Mouse (Mus musculus): ENCODE measurements at regions not wholly inside any gene's neighbourhood (a gene's known extent, or its start where the extent isn't known, plus 50 kb on each side); places are given as distances from the start of the nearest gene placed in this dataset.

GRCm38 (mm10) chr10:124090547-124090946 is 826.8 kb downstream of the Fam19a2 start:
- TF ChIP-seq HCFC1 (IDR thresholded peaks at IDR 0.05; ENCODE audit: borderline replicate concordance, insufficient read depth, low read length): no peak
- TF ChIP-seq ZNF384 (IDR thresholded peaks at IDR 0.05; ENCODE audit: low read depth, low read length): no peak
- TF ChIP-seq MAFK (IDR thresholded peaks at IDR 0.05; ENCODE audit: insufficient read depth, low read depth, low read length): no peak
- no peak for TF ChIP-seq ZC3H11A (IDR thresholded peaks at IDR 0.05; ENCODE audit: borderline replicate concordance, low read depth, low read length)
- TF ChIP-seq CHD2 (IDR thresholded peaks at IDR 0.05; ENCODE audit: low read depth, low read length): no peak
- no peak for DNase-seq (ENCODE audit: low read depth, low spot score)
- in situ Hi-C loops (cut with MboI; ENCODE audit: low sequenced_read_pairs in 2 of 2, unreplicated experiment in 2 of 2): no loop called here
- H3K9me3 ChIP-seq (ENCODE audit: control insufficient read depth, insufficient read depth, low read depth, low read length): no peaks in the 10 kb centered on the region
- H3K27ac ChIP-seq (ENCODE audit: insufficient read depth, low read depth, low read length, poor library complexity, severe bottlenecking): no peak overlapping the region
- no peak overlapping the region for H3K4me3 ChIP-seq (ENCODE audit: insufficient read depth in 1 of 2, low read depth in 1 of 2, low read length in 2 of 2, poor library complexity in 1 of 2, severe bottlenecking in 1 of 2)
- H3K36me3 ChIP-seq (ENCODE audit: control insufficient read depth, insufficient read depth, low read length, poor library complexity, severe bottlenecking): no peaks in the 10 kb centered on the region
- H3K9ac ChIP-seq (ENCODE audit: insufficient read depth, low read depth, low read length, poor library complexity, severe bottlenecking): no peak overlapping the region
- no peaks in the 10 kb centered on the region for H3K4me1 ChIP-seq (ENCODE audit: control insufficient read depth in 2 of 2, insufficient read depth in 2 of 2, low read length in 2 of 2, poor library complexity in 1 of 2)

GRCm38 (mm10) chr10:124091364-124091763 is 827.6 kb downstream of the Fam19a2 start:
- Histone ChIP-seq H3K9ac (ENCODE audit: insufficient read depth, low read depth, low read length, poor library complexity, severe bottlenecking) (no peak overlapping the region), H3K27ac (ENCODE audit: insufficient read depth, low read depth, low read length, poor library complexity, severe bottlenecking) (no peak overlapping the region), H3K4me1 (ENCODE audit: control insufficient read depth in 2 of 2, insufficient read depth in 2 of 2, low read length in 2 of 2, poor library complexity in 1 of 2) (no peaks in the 10 kb centered on the region), H3K36me3 (ENCODE audit: control insufficient read depth, insufficient read depth, low read length, poor library complexity, severe bottlenecking) (no peaks in the 10 kb centered on the region), H3K4me3 (ENCODE audit: insufficient read depth in 1 of 2, low read depth in 1 of 2, low read length in 2 of 2, poor library complexity in 1 of 2, severe bottlenecking in 1 of 2) (no peak overlapping the region), H3K9me3 (ENCODE audit: control insufficient read depth, insufficient read depth, low read depth, low read length) (no peaks in the 10 kb centered on the region)
- DNase-seq (ENCODE audit: low read depth, low spot score): no peak
- TF ChIP-seq CHD2 (IDR thresholded peaks at IDR 0.05; ENCODE audit: low read depth, low read length) (no peak), HCFC1 (IDR thresholded peaks at IDR 0.05; ENCODE audit: borderline replicate concordance, insufficient read depth, low read length) (no peak), ZC3H11A (IDR thresholded peaks at IDR 0.05; ENCODE audit: borderline replicate concordance, low read depth, low read length) (no peak), ZNF384 (IDR thresholded peaks at IDR 0.05; ENCODE audit: low read depth, low read length) (no peak), MAFK (IDR thresholded peaks at IDR 0.05; ENCODE audit: insufficient read depth, low read depth, low read length) (no peak)
- in situ Hi-C loops (cut with MboI; ENCODE audit: low sequenced_read_pairs in 2 of 2, unreplicated experiment in 2 of 2): no loop called here

GRCm38 (mm10) chr10:124119585-124119984 is 855.8 kb downstream of the Fam19a2 start:
- Histone ChIP-seq H3K36me3 (ENCODE audit: control insufficient read depth, insufficient read depth, low read length, poor library complexity, severe bottlenecking) (no peaks in the 10 kb centered on the region), H3K27ac (ENCODE audit: insufficient read depth, low read depth, low read length, poor library complexity, severe bottlenecking) (no peak overlapping the region), H3K4me1 (ENCODE audit: control insufficient read depth in 2 of 2, insufficient read depth in 2 of 2, low read length in 2 of 2, poor library complexity in 1 of 2) (no peaks in the 10 kb centered on the region), H3K4me3 (ENCODE audit: insufficient read depth in 1 of 2, low read depth in 1 of 2, low read length in 2 of 2, poor library complexity in 1 of 2, severe bottlenecking in 1 of 2) (no peak overlapping the region), H3K9ac (ENCODE audit: insufficient read depth, low read depth, low read length, poor library complexity, severe bottlenecking) (no peak overlapping the region), H3K9me3 (ENCODE audit: control insufficient read depth, insufficient read depth, low read depth, low read length) (no peaks in the 10 kb centered on the region)
- no peak for DNase-seq (ENCODE audit: low read depth, low spot score)
- no peak for TF ChIP-seq ZNF384 (IDR thresholded peaks at IDR 0.05; ENCODE audit: low read depth, low read length)
- TF ChIP-seq HCFC1 (IDR thresholded peaks at IDR 0.05; ENCODE audit: borderline replicate concordance, insufficient read depth, low read length): no peak
- no peak for TF ChIP-seq MAFK (IDR thresholded peaks at IDR 0.05; ENCODE audit: insufficient read depth, low read depth, low read length)
- TF ChIP-seq ZC3H11A (IDR thresholded peaks at IDR 0.05; ENCODE audit: borderline replicate concordance, low read depth, low read length): no peak
- TF ChIP-seq CHD2 (IDR thresholded peaks at IDR 0.05; ENCODE audit: low read depth, low read length): no peak
- in situ Hi-C loops (cut with MboI; ENCODE audit: low sequenced_read_pairs in 2 of 2, unreplicated experiment in 2 of 2): no loop called here

GRCm38 (mm10) chr10:124138456-124138855 is 874.7 kb downstream of the Fam19a2 start:
- H3K4me1 ChIP-seq (ENCODE audit: control insufficient read depth in 2 of 2, insufficient read depth in 2 of 2, low read length in 2 of 2, poor library complexity in 1 of 2): no peaks in the 10 kb centered on the region
- no peak overlapping the region for H3K4me3 ChIP-seq (ENCODE audit: insufficient read depth in 1 of 2, low read depth in 1 of 2, low read length in 2 of 2, poor library complexity in 1 of 2, severe bottlenecking in 1 of 2)
- in situ Hi-C loops (cut with MboI; ENCODE audit: low sequenced_read_pairs in 2 of 2, unreplicated experiment in 2 of 2): no loop called here
- no peak overlapping the region for H3K27ac ChIP-seq (ENCODE audit: insufficient read depth, low read depth, low read length, poor library complexity, severe bottlenecking)
- no peak for TF ChIP-seq HCFC1 (IDR thresholded peaks at IDR 0.05; ENCODE audit: borderline replicate concordance, insufficient read depth, low read length)
- no peak for TF ChIP-seq CHD2 (IDR thresholded peaks at IDR 0.05; ENCODE audit: low read depth, low read length)
- no peak for TF ChIP-seq ZC3H11A (IDR thresholded peaks at IDR 0.05; ENCODE audit: borderline replicate concordance, low read depth, low read length)
- no peak for TF ChIP-seq MAFK (IDR thresholded peaks at IDR 0.05; ENCODE audit: insufficient read depth, low read depth, low read length)
- no peak overlapping the region for H3K9ac ChIP-seq (ENCODE audit: insufficient read depth, low read depth, low read length, poor library complexity, severe bottlenecking)
- H3K36me3 ChIP-seq (ENCODE audit: control insufficient read depth, insufficient read depth, low read length, poor library complexity, severe bottlenecking): no peaks in the 10 kb centered on the region
- no peak for DNase-seq (ENCODE audit: low read depth, low spot score)
- no peaks in the 10 kb centered on the region for H3K9me3 ChIP-seq (ENCODE audit: control insufficient read depth, insufficient read depth, low read depth, low read length)

GRCm38 (mm10) chr10:124142336-124142735 is 878.5 kb downstream of the Fam19a2 start:
- Histone ChIP-seq H3K9ac (ENCODE audit: insufficient read depth, low read depth, low read length, poor library complexity, severe bottlenecking) (no peak overlapping the region), H3K4me1 (ENCODE audit: control insufficient read depth in 2 of 2, insufficient read depth in 2 of 2, low read length in 2 of 2, poor library complexity in 1 of 2) (no peaks in the 10 kb centered on the region), H3K36me3 (ENCODE audit: control insufficient read depth, insufficient read depth, low read length, poor library complexity, severe bottlenecking) (no peaks in the 10 kb centered on the region), H3K9me3 (ENCODE audit: control insufficient read depth, insufficient read depth, low read depth, low read length) (no peaks in the 10 kb centered on the region), H3K27ac (ENCODE audit: insufficient read depth, low read depth, low read length, poor library complexity, severe bottlenecking) (no peak overlapping the region), H3K4me3 (ENCODE audit: insufficient read depth in 1 of 2, low read depth in 1 of 2, low read length in 2 of 2, poor library complexity in 1 of 2, severe bottlenecking in 1 of 2) (no peak overlapping the region)
- no peak for DNase-seq (ENCODE audit: low read depth, low spot score)
- in situ Hi-C loops (cut with MboI; ENCODE audit: low sequenced_read_pairs in 2 of 2, unreplicated experiment in 2 of 2): no loop called here
- TF ChIP-seq CHD2 (IDR thresholded peaks at IDR 0.05; ENCODE audit: low read depth, low read length): no peak
- no peak for TF ChIP-seq ZNF384 (IDR thresholded peaks at IDR 0.05; ENCODE audit: low read depth, low read length)
- no peak for TF ChIP-seq HCFC1 (IDR thresholded peaks at IDR 0.05; ENCODE audit: borderline replicate concordance, insufficient read depth, low read length)
- TF ChIP-seq MAFK (IDR thresholded peaks at IDR 0.05; ENCODE audit: insufficient read depth, low read depth, low read length): no peak
- TF ChIP-seq ZC3H11A (IDR thresholded peaks at IDR 0.05; ENCODE audit: borderline replicate concordance, low read depth, low read length): no peak

All from ES-E14 (cell line).